Mouse (Mus musculus) liver, postnatal 0 days (tissue): ENCODE measurements around the gene Arhgef3.

Source experiments
- CTCF ChIP-seq: sonication (generic); IDR thresholded peaks from 2 replicates; pipeline ENCODE4 v1.5.1; 2016; ENCODE audit warnings: antibody characterized with exemption, low read depth
- EP300 ChIP-seq: IDR thresholded peaks from 2 replicates; pipeline ENCODE4 v1.6.1; 2016; ENCODE audit warnings: antibody characterized with exemption, low read depth, mild to moderate bottlenecking

DNA sequence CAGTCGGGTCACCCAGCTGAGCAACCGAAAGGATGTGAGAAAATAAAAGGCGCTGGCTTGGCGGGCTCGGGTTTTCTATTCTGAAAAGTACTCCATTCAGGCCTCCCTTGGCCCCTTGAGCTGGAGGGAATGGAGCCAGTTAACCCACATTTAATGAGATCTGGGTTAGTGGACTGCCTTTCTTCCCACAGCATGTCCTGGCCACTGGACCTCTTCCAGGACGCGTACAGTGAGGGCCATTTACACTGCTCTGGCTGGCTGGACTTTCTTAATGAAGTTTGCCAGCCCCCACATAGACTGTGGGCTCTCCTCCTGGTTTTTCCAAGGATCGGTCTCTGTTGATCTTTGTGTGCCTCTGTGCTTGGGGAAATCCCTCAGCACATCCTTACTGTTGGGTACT lies 52.1 kb downstream of the Arhgef3 start:
- no peak for TF ChIP-seq CTCF
- TF ChIP-seq EP300 = no peak
